Mouse (Mus musculus) liver, adult 2 months (tissue): ENCODE results near the gene Gabbr2.

ENCODE experiments used
- CTCF ChIP-seq: fragments of 200-500 bp; IDR thresholded peaks from 2 replicates; pipeline ENCODE4 v1.5.1; 2011; ENCODE audit warnings: low read depth, low read length, control low read depth
- POLR2A ChIP-seq: fragments of 200-500 bp; IDR thresholded peaks from 2 replicates; pipeline ENCODE4 v1.6.1; 2011; ENCODE audit warnings: low read length, control low read depth; ENCODE audit not compliant: insufficient read depth; ENCODE audit errors: extremely low read depth

- TF ChIP-seq CTCF (peak; percentile 96), POLR2A (no peak)
These were observed 302.2 kb downstream of the Gabbr2 start for GRCm38 (mm10) chr4:46689397-46690022.
